In genomic region chr13:35402856-35403255, GRCm38 (mm10) we compare ENCODE assay signal across 24 mouse cellular contexts.
"Had no signal": no experiment of that assay in that cellular context is flagged by ENCODE, and none has a peak within 500 bp of the region (broad histone marks: within the 10 kb centered on the region; RNA-seq: fewer than 3 reads in every experiment).

No protein-coding gene starts in this region.

- H3K4me1 ChIP-seq: hindbrain, embryonic 10.5 days; hindbrain, embryonic 12.5 days; kidney, embryonic 15.5 days; limb, embryonic 10.5 days; limb, embryonic 12.5 days; liver, embryonic 13.5 days; liver, embryonic 15.5 days had no signal

- DNase-seq: gastrocnemius, adult 2 months; gastrocnemius, postnatal 10 days; gastrocnemius, postnatal 25 days; heart, adult 2 months; heart, postnatal 4 days; kidney, adult 11 months; kidney, adult 2 months; kidney, adult 9 months; kidney, postnatal 14 days; kidney, postnatal 36 days; liver; liver, embryonic 13.5 days; liver, postnatal 0 days had no signal

- H3K27ac ChIP-seq: gastrocnemius, adult 2 months; heart, adult 2 months; heart, embryonic 13.5 days; heart, embryonic 15.5 days; hindbrain, embryonic 10.5 days; hindbrain, embryonic 12.5 days; hindbrain, embryonic 14.5 days; kidney, embryonic 15.5 days; kidney, postnatal 0 days; left cerebral cortex, adult 2 months; limb, embryonic 10.5 days; limb, embryonic 12.5 days; liver, embryonic 13.5 days; liver, embryonic 15.5 days had no signal

- H3K4me3 ChIP-seq: gastrocnemius, adult 2 months; heart, adult 2 months; heart, embryonic 13.5 days; heart, embryonic 15.5 days; hindbrain, embryonic 10.5 days; hindbrain, embryonic 12.5 days; kidney, embryonic 15.5 days; left cerebral cortex, adult 2 months; limb, embryonic 10.5 days; limb, embryonic 12.5 days; liver, embryonic 13.5 days; liver, embryonic 15.5 days had no signal
